Mouse (Mus musculus) embryonic stem cell, embryonic (primary cell): ENCODE measurements around the gene Ntn5.

Experiments
- CTCF ChIA-PET, 4 experiments: fragments of 300-600 bp in 2 of 4; fragments of 350-600 bp in 2 of 4; sonication (Branson Sonifier 250); formaldehyde crosslinking; loops; one replicate each; lab custom pipeline; 2022; ENCODE audit warnings: inconsistent platforms in 2 of 4; lab: Charles Lee
- POLR2A ChIA-PET, 4 experiments: fragments of 300-600 bp in 2 of 4; fragments of 350-600 bp in 2 of 4; sonication (Branson Sonifier 250); formaldehyde crosslinking; loops; one replicate each; lab custom pipeline; 2022; ENCODE audit warnings: antibody characterized with exemption in 4 of 4, inconsistent platforms in 1 of 4; lab: Charles Lee

Gene Ntn5

DNA sequence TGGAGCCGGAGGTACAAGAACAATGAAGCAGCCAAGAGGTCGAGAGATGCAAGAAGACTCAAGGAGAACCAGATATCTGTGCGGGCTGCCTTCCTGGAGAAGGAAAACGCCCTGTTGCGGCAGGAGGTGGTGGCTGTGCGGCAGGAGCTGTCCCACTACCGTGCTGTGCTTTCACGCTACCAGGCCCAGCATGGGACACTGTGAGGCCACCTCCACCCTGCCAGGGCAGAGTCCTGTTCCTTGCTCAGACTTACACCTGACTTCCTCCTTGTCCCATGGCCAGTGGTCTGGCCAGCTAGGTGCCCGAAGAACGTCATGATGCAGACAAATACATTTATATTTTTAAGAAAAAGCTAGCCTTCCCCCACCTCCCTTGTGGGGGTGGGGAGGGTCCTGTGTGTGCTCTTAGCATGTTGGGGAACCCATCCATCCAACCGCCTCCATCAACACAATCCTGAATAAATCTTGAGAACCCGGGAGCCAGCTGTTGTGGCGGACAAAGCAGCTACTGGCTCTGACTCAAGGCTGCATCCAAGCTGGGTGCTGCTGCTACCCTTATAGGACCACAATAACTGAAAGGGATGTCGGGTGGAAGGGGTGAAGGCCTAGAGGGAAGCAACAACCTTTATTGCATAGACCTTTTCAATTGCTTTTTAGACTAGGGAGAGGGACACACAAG lies 26.0 kb downstream of the Ntn5 start:
- CTCF ChIA-PET = interaction anchor here in 1 of 4 experiments (1.2 kb wide), 1 partner anchor 214 kb away, joined by 3 read pairs; no protein-coding TSS in a partner anchor
- POLR2A ChIA-PET = interaction anchor here (0.6 to 14.6 kb wide), 19 partner anchors 9 to 324 kb away, joined by 3 to 640 read pairs (median 6); partner anchors contain the start of genes Fam83e (in 4 of the 4), Sphk2 (in 4 of the 4), Rpl18 (in 2 of the 4) and Ftl1 (in 1 of the 4)

DNA sequence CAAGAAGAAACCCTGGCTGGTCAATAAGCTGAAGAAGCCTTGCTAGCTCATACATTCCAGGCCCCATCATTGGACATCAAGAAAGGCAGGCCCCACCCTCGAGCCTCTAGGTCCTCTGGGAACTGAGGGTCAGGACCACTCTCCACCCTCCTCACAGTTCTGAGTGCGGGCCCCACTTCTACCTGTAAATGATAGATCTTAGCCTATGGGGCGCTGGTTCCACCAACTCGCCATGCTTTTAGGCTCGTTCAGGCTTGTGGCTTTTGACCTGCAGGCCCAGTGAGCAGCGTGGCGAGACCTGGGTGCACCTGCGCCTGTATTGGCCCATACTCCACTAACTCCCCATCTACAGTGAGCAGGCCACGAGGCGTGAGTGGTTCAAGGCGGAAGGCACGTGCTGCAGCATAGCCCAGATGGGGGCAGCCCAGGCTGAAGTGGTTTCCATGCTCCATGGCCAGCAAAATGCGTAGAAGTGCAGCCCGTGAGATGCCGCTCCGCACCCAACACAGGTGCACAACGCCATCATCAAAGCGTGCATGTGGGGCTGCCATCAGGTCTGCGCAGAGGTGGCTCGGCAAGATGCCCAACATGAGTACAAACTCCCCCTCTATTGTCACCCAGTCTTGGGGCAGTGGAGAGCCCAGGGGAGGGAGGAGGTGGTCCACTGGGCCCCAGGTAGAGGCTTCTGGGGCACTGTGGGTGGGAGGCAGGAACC lies 26.8 kb downstream of the Ntn5 start:
- POLR2A ChIA-PET = interaction anchor here (0.6 to 14.6 kb wide), 12 partner anchors 8 to 270 kb away, joined by 3 to 640 read pairs (median 6); partner anchors contain the start of genes Fam83e (in 4 of the 4), Sphk2 (in 4 of the 4), Rpl18 (in 2 of the 4) and Spaca4 (in 1 of the 4)
- CTCF ChIA-PET = no interaction called here

DNA sequence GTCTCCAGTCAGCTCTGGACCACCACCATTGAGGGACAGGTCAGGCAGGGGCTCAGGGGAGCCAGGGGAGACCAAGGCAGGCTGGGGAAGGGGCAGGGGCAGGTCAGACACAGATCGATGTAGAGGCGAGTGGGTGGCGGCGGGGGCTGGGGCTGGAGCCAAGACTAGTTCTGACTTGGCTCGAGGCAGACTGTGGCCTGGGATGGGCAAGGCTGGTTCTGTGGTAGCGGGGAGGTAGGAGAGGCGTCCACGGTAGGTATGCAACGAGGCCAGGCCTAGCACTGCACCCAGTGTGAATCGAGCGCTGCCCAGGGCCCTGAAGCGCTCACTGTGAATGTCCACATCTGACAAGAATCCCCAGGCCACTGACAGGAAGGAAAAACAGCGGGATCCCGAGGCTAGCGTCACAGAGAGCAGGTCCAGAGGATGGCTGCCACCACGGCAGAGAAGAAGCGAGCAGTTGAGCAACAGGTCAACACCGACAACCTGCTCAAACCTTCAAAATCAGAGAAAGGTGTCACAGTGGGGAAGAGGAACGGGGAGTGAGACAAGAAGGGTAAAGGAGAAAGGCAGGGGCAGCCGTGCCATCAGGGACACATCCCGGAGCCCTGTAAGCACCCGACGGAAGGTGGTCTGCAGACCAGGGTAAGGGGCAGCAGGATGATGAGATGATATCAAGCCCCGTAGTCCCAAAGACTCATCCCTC lies 27.6 kb downstream of the Ntn5 start:
- ChIA-PET POLR2A (interaction anchor here in 2 of 4 experiments (0.7 to 18.3 kb wide), 12 partner anchors 7 to 271 kb away, joined by 3 to 640 read pairs (median 3); partner anchors contain the start of genes Fam83e (in 2 of the 2), Rpl18 (in 2 of the 2), Spaca4 (in 2 of the 2) and Sphk2 (in 2 of the 2)), CTCF (no interaction called here)

DNA sequence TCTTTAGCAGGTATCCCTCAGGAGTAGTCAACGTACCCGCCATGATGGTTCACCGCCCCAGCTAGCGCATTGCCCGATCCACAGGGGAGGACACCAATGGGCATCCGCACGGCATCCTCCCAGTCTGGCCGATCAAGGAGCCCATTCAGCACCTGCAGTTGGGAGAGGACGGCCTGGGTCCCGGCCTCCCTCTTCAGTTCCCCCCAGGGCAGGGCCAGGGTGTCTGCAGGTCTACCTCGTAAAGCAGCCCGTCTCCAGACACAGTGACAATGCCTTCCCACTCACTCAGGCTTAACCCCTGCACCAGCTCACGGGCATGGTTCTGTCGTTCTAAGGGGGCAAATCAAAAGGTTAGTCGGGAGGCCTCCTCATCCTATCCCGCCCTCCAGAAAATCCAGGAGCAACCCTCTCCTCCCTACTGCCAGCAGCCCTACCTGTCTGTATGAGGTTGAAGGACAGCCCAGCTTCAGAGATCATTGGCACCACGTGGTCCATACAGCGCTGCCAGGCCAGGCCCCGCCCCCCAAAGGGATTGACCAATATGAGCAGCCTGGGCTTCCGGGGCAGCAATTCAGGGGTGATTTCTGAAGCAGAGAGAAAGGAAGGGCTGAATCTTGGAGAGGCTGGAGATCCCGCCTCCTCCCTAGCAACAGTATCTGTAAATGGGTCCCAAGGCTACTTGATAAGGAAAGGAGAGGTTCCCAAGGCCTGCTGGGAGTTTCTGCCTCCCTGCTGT lies 28.4 kb downstream of the Ntn5 start:
- ChIA-PET CTCF (interaction anchor here in 1 of 4 experiments (0.6 kb wide), 1 partner anchor 172 kb away, joined by 3 read pairs; no protein-coding TSS in a partner anchor), POLR2A (interaction anchor here in 2 of 4 experiments (0.5 to 18.3 kb wide), 10 partner anchors 8 to 252 kb away, joined by 3 to 640 read pairs (median 3); partner anchors contain the start of genes Car11 (in 1 of the 2), Dbp (in 1 of the 2), Fam83e (in 1 of the 2) and Ftl1 (in 1 of the 2))

DNA sequence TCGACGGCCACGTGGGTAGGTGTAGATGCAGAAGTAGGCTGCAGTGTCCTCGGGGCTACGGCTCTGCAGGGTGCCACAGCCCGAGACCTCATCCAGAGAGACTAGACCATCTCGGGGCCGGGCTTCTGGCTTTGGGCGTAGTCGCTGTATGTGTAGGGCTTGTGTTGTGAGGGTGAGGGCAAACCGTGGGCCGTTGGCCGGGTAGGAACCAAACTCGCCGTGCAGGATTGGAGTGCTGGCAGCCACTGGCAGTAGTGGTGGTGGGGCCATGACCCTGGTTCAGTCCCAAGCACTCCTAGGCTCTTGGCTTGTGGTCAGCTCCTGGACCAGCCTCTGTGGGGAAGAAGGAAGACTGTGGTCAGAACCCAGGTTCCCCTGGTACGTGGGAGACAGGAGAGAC lies 29.6 kb downstream of the Ntn5 start:
- POLR2A ChIA-PET = interaction anchor here in 2 of 4 experiments (0.6 to 18.3 kb wide), 8 partner anchors 8 to 253 kb away, joined by 3 to 640 read pairs (median 4); partner anchors contain the start of genes Car11 (in 1 of the 2), Dbp (in 1 of the 2), Fam83e (in 1 of the 2) and Ftl1 (in 1 of the 2)

DNA sequence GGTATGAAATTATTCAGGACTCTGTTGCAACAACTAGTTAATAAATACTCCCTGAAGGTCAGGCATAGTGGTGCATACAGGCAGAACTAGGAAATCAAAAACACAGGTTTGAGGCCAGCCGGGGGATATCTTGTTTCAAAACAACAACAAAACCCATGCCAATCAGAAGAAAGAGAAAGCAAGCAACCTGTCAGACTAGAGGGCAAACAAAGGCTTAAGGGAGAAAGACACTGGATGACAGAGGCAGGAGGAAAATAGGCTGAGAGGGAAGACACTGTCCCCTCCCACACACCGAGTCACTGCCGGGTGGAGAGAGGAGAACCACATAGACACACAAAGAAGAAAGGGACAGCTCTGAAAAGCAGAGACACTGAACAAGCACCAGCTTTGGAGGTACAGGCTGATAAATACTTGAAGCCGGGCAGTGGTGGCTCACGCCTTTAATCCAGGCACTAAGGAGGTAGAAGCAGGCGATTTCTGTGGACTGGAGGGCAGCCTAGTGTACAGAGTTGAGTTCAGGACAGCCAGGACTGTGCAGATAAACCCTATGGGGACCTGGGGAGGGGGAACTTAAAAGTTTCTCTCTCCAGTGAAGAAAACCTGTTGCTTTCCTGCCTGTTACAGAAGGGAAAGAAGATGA lies 30.2 kb downstream of the Ntn5 start:
- POLR2A ChIA-PET = interaction anchor here in 2 of 4 experiments (1.0 to 18.3 kb wide), 9 partner anchors 10 to 347 kb away, joined by 3 to 640 read pairs (median 9); partner anchors contain the start of genes Car11 (in 2 of the 2), Dbp (in 2 of the 2), Ftl1 (in 1 of the 2) and Ppfia3 (in 1 of the 2)
- CTCF ChIA-PET = interaction anchor here in 1 of 4 experiments (0.5 kb wide), 1 partner anchor 134 kb away, joined by 4 read pairs; no protein-coding TSS in a partner anchor

More for the DNA sequence above, 29.6 kb downstream of the Ntn5 start:
- CTCF ChIA-PET = no interaction called here

DNA sequence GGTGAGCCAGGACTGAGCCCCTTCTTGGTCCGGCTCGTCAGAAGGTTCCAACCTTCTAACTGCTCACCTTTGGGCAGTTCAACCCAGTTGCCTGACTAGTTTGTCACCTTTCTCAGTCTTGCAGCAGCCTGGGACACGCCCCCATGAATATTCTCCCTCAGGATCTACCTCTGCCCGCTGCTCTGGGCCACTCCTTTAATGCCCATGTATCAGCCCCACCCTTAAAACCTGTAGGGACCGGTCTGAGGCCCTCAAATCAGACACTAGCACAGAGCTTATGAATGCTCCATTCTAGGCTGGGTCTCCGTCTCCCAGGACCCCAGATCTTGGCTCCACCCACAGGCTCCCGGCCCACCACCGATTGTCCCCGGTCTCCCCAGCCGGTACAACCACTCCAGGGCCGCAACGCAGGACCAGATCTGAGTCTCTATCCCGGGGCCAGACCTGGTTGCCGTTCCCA lies 30.8 kb downstream of the Ntn5 start:
- POLR2A ChIA-PET = interaction anchor here (0.7 to 18.3 kb wide), 63 partner anchors 10 to 865 kb away, joined by 3 to 640 read pairs (median 4); partner anchors contain the start of genes Dbp (in 4 of the 4), Ftl1 (in 3 of the 4), Plekha4 (in 3 of the 4) and Ppp1r15a (in 3 of the 4)
- CTCF ChIA-PET = interaction anchor here in 2 of 4 experiments (0.5 to 1.1 kb wide), 7 partner anchors 27 to 480 kb away, joined by 3 to 11 read pairs (median 4); no protein-coding TSS in a partner anchor

DNA sequence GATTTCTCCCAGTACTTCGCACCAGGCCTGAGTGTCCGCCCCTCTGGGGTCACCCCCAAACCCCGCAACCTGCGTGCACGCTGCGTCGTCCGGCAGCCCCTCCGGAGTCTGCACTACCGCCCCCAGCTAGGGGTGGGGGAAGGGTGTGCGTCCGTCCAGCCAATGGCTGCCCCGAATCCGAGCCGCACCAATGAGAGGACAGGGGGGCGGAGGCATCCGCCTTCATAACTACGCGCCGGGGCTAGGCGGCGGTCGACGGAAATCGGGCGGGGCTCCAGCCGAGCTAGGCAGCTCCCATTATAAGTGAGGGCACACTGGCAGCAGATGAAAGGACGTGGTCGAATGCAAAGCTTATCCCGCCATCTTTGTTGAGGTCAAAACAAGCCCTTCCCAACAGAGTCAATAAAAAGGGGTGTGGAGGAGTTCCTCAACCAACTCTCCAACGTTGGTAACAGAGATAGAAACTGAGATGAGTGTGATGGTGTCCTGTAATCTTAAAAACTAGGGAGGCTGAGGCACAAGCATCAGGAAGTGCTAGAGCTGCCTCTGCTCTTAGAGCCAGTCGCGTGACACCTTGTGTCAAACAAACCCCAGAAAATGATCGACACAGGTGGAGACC lies 31.4 kb downstream of the Ntn5 start, which contains the start of gene Rpl18:
TSS of gene Rpl18 (plus strand) at position 368 of the 619 bp plus-strand sequence.
- CTCF ChIA-PET = interaction anchor here in 2 of 4 experiments (0.6 to 1.1 kb wide), 8 partner anchors 16 to 480 kb away, joined by 3 to 11 read pairs (median 3); no protein-coding TSS in a partner anchor
- POLR2A ChIA-PET = interaction anchor here (0.7 to 18.3 kb wide), 67 partner anchors 9 to 865 kb away, joined by 3 to 640 read pairs (median 3); partner anchors contain the start of genes Dbp (in 4 of the 4), Ftl1 (in 3 of the 4), Plekha4 (in 3 of the 4) and Ppp1r15a (in 3 of the 4)

DNA sequence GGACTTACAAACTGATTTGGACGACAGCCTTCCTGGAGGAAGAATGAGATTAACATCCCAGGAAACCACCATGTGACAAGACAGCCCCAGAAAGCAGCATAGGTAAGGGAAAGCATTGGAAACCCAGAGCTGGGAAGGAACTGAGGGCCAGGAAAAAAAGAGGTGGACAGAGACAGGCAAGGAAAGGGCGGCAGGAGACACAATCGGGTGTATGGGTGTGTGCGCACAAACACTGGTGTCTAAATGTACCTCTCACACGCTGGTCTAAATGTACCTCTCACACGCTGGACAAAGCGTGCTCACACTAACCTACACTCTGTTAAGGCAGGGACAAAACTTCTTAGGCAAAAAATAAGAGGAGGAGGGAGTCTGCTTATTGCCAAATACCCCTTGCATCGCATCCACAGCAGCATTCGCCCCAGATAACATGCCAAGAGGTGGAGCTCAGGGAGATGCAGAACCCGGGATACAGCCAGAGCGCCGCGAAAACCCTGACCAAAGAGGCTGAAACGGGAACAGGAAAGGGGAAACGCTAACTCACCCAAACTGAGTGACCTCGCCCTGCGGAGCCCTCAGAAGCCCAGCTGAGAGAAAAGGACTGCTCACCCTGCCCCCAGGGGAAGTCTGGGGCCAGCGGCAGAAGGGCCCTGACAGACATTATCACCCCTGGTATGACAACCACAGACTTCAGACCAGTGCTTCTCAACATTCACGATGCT lies 32.1 kb downstream of the Ntn5 start:
- CTCF ChIA-PET = interaction anchor here in 3 of 4 experiments (0.5 to 1.1 kb wide), 6 partner anchors 15 to 1066 kb away, joined by 3 to 6 read pairs (median 4); no protein-coding TSS in a partner anchor
- POLR2A ChIA-PET = interaction anchor here (0.7 to 18.3 kb wide), 49 partner anchors 8 to 731 kb away, joined by 3 to 640 read pairs (median 4); partner anchors contain the start of genes Dbp (in 4 of the 4), Ftl1 (in 3 of the 4), Spaca4 (in 3 of the 4) and Car11 (in 2 of the 4)

DNA sequence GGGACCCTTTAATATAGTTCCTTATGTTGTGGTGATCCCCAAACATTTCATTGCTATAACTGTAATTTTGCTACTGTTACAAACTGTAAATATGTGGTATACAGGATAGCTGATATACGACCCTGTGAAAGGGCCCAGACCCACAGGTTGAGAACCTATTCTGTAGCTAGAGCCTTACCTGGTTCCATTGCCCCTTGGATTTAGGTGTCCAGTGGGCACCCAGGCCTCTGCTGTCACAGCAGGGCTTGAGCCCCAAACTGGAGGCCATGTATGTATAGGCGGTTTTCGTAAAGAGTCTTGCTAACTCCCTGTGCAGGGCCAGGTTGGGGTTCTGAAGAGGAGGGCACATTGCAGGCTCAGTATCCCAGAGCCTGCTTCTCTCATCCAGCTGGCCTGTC lies 32.6 kb downstream of the Ntn5 start:
- POLR2A ChIA-PET = interaction anchor here (0.5 to 18.3 kb wide), 34 partner anchors 9 to 411 kb away, joined by 3 to 640 read pairs (median 10); partner anchors contain the start of genes Dbp (in 4 of the 4), Ftl1 (in 3 of the 4), Car11 (in 2 of the 4) and Cyth2 (in 2 of the 4)
- CTCF ChIA-PET = interaction anchor here in 3 of 4 experiments (0.5 to 1.7 kb wide), 6 partner anchors 33 to 1204 kb away, joined by 3 to 7 read pairs (median 4); partner anchors contain the start of genes Lmtk3 (in 1 of the 3) and Ntn5 (in 1 of the 3)

DNA sequence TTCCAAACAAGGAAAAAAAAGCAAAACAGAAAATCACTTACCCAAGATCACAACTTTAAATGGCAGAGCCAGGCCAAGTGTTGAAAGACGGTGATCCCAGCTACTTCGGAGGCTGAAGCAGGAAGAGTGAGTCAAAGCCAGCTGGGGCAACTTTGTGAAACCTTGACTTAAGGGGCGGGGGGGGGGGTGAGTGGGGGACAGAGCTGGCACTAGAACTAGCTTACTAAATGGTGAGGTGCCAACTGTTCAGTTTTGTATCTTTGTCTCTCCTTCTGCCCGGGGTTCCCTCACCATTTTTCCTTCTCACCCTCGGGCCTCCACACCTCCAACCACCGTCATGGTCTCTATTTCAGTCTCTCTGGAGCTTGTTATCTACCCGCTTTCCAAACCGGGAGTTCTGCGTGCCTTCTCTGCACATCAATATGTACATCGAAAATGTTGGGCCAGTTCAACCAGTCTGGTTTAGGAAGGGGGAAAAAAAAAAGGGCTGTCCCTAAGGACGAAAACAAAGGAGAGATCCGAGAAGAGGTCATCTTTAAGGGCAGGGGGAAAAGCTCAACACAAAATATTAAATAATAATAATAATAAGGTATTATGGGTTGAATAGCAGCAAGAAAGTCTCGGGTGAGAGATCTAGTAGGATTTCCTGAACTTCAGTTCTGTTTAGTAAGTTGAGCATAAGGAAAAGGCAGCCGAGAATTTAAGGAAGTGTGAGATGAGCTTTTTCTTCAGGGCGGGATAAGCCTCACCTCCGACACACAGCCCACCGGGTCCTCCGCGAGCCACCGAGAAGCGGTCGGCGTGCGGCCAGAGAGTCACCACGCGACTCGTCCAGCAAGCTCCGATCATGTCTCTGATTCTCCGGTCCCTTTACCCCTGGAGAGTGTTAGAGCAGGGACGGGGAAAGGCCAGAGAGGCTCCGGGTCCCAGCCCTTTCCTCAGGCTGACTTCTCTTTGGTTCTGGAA lies 33.4 kb downstream of the Ntn5 start:
- CTCF ChIA-PET = interaction anchor here in 3 of 4 experiments (0.6 to 2.0 kb wide), 11 partner anchors 9 to 1203 kb away, joined by 3 to 10 read pairs (median 4); partner anchors contain the start of genes Lmtk3 (in 1 of the 3) and Ntn5 (in 1 of the 3)
- POLR2A ChIA-PET = interaction anchor here (0.5 to 18.3 kb wide), 195 partner anchors 10 to 1284 kb away, joined by 3 to 640 read pairs (median 5); partner anchors contain the start of genes Cyth2 (in 4 of the 4), Dbp (in 4 of the 4), Ccdc114 (in 3 of the 4) and Ftl1 (in 3 of the 4)

DNA sequence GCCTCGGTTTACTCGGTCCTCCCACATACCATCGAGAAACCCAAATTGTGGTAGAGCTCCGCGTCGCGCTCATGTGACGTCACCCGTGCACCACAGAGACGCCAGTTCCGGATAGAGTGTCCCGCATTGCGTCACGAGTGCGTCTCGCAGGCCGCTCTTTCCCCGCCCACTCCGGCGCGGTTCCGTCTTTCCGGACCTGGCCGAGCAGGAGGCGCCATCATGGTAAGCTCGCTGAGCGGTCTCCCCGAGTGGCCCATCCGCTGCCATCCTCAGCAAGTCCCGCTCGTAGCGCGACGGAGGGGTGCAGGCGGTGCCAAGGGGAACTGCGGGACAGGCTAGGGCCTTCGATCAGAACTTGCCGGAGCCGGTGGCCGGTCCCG lies 34.1 kb downstream of the Ntn5 start, which contains the start of gene Sphk2:
TSS of gene Sphk2 (minus strand) at position 85 of the 380 bp plus-strand sequence.
- ChIA-PET POLR2A (interaction anchor here (0.5 to 18.3 kb wide), 198 partner anchors 9 to 1284 kb away, joined by 3 to 640 read pairs (median 5); partner anchors contain the start of genes Cyth2 (in 4 of the 4), Dbp (in 4 of the 4), Ccdc114 (in 3 of the 4) and Ftl1 (in 3 of the 4)), CTCF (interaction anchor here in 3 of 4 experiments (0.6 to 2.0 kb wide), 9 partner anchors 9 to 261 kb away, joined by 3 to 10 read pairs (median 4); partner anchors contain the start of gene Ntn5 (in 1 of the 3))
